Mouse (Mus musculus): Measurements from ENCODE around the gene Col7a1.

Gene Col7a1

GRCm38 (mm10) chr9:108953081-108953636 is at the start of gene Col7a1:
TSS of gene Col7a1 (plus strand) at chr9:108953586.
- no peak for DNase-seq (ENCODE audit: low read depth)

- DNase-seq (ENCODE audit: low read depth), result no peak
Measured at GRCm38 (mm10) chr9:108912308-108912707, 41.1 kb upstream of the Col7a1 start.

- DNase-seq (ENCODE audit: low read depth), result no peak
Measured at GRCm38 (mm10) chr9:108913161-108913560, 40.2 kb upstream of the Col7a1 start.

GRCm38 (mm10) chr9:108913621-108914020 is 39.8 kb upstream of the Col7a1 start:
- no peak for DNase-seq (ENCODE audit: low read depth)

- DNase-seq (ENCODE audit: low read depth), result no peak
Measured at GRCm38 (mm10) chr9:108914491-108914890, 38.9 kb upstream of the Col7a1 start, which contains the start of gene Tmem89. TSS of gene Tmem89 (plus strand) at chr9:108914619.

GRCm38 (mm10) chr9:108925897-108926296 is 27.5 kb upstream of the Col7a1 start:
- DNase-seq (ENCODE audit: low read depth), result no peak

- no peak for DNase-seq (ENCODE audit: low read depth)
Measured at GRCm38 (mm10) chr9:108928424-108928823, 25.0 kb upstream of the Col7a1 start.

GRCm38 (mm10) chr9:108935991-108936390 is 17.4 kb upstream of the Col7a1 start:
- DNase-seq (ENCODE audit: low read depth), result no peak

- peak; percentile 100 for DNase-seq (ENCODE audit: low read depth)
Measured at GRCm38 (mm10) chr9:108936418-108937364, 16.7 kb upstream of the Col7a1 start, which contains the start of gene Uqcrc1. TSS of gene Uqcrc1 (plus strand) at chr9:108936633.

- DNase-seq (ENCODE audit: low read depth), result no peak
Measured at GRCm38 (mm10) chr9:108945111-108945510, 8.3 kb upstream of the Col7a1 start.

- no peak for DNase-seq (ENCODE audit: low read depth)
Measured at GRCm38 (mm10) chr9:108945608-108946007, 7.8 kb upstream of the Col7a1 start.

- no peak for DNase-seq (ENCODE audit: low read depth)
Measured at GRCm38 (mm10) chr9:108949231-108949966, 4.0 kb upstream of the Col7a1 start.

- no peak for DNase-seq (ENCODE audit: low read depth)
Measured at GRCm38 (mm10) chr9:108949967-108950728, 3.2 kb upstream of the Col7a1 start.

GRCm38 (mm10) chr9:108955241-108955640 is 1.9 kb downstream of the Col7a1 start:
- no peak for DNase-seq (ENCODE audit: low read depth)

GRCm38 (mm10) chr9:108955846-108956245 is 2.5 kb downstream of the Col7a1 start:
- no peak for DNase-seq (ENCODE audit: low read depth)

- DNase-seq (ENCODE audit: low read depth), result no peak
Measured at GRCm38 (mm10) chr9:108963577-108963976, 10.2 kb downstream of the Col7a1 start.

- DNase-seq (ENCODE audit: low read depth), result no peak
Measured at GRCm38 (mm10) chr9:108964338-108964737, 11.0 kb downstream of the Col7a1 start.

- no peak for DNase-seq (ENCODE audit: low read depth)
Measured at GRCm38 (mm10) chr9:108970623-108971022, 17.2 kb downstream of the Col7a1 start.

GRCm38 (mm10) chr9:108976483-108976882 is 23.1 kb downstream of the Col7a1 start:
- no peak for DNase-seq (ENCODE audit: low read depth)

- DNase-seq (ENCODE audit: low read depth), result no peak
Measured at GRCm38 (mm10) chr9:108977966-108978365, 24.6 kb downstream of the Col7a1 start.

GRCm38 (mm10) chr9:108982498-108982897 is 29.1 kb downstream of the Col7a1 start:
- DNase-seq (ENCODE audit: low read depth), result no peak

GRCm38 (mm10) chr9:108983209-108983608 is 29.8 kb downstream of the Col7a1 start:
- DNase-seq (ENCODE audit: low read depth), result no peak

All from naive thymus-derived CD4-positive, alpha-beta T cell, adult 2 months (primary cell).